Mouse (Mus musculus) heart, embryonic 14.5 days (tissue): ENCODE measurements around the gene Nt5c. TPM values are rescaled to one million over a fixed set of nuclear protein-coding genes. Genes with fewer than 3 reads are reported as not detected.

Experiments used
- ATAC-seq: fragments of 200-750 bp; cut with Nextera tagmentation; 2 replicates; pipeline ENCODE4 v1.8.0; 2017; ENCODE audit warnings: low read depth, moderate TSS enrichment; ENCODE audit not compliant: insufficient number of reproducible peaks, insufficient read depth, low FRiP score
- H3K27ac ChIP-seq, 2 experiments: fragments of 200-500 bp in 1 of 2; fragments of 300-500 bp in 1 of 2; sonication (generic) in 1 of 2; replicated peaks in 1 of 2; 2 replicates each; pipeline ENCODE4 v1.5.1; 2012 to 2014; ENCODE audit warnings: low read depth in 2 of 2, low read length in 2 of 2, control low read depth in 1 of 2, mild to moderate bottlenecking in 1 of 2, mixed read lengths in 1 of 2; ENCODE audit not compliant: control insufficient read depth in 1 of 2, insufficient read depth in 1 of 2
- H3K27me3 ChIP-seq: fragments of 300-500 bp; sonication (generic); 2 replicates; pipeline ENCODE4 v1.6.1; 2014; ENCODE audit warnings: mild to moderate bottlenecking, low read length, control low read depth; ENCODE audit not compliant: control insufficient read depth, insufficient read depth
- H3K36me3 ChIP-seq: fragments of 300-500 bp; sonication (generic); 2 replicates; pipeline ENCODE4 v1.6.1; 2014; ENCODE audit warnings: mild to moderate bottlenecking, control low read depth, low read length, mixed read lengths; ENCODE audit not compliant: control insufficient read depth, insufficient read depth
- H3K4me1 ChIP-seq, 2 experiments: fragments of 200-500 bp in 1 of 2; fragments of 300-500 bp in 1 of 2; sonication (generic) in 1 of 2; 2 replicates each; pipeline ENCODE4 v1.6.1; 2012 to 2014; ENCODE audit warnings: low read length in 2 of 2, control low read depth in 1 of 2, mixed read lengths in 1 of 2; ENCODE audit not compliant: control insufficient read depth in 2 of 2, insufficient read depth in 2 of 2
- H3K4me2 ChIP-seq: fragments of 300-500 bp; sonication (generic); 2 replicates; pipeline ENCODE4 v1.6.1; 2014; ENCODE audit warnings: mild to moderate bottlenecking, low read length
- H3K4me3 ChIP-seq, 2 experiments: fragments of 200-500 bp in 1 of 2; fragments of 300-500 bp in 1 of 2; sonication (generic) in 1 of 2; 2 replicates each; pipeline ENCODE4 v1.5.1; 2012 to 2014; ENCODE audit warnings: low read length in 2 of 2, mild to moderate bottlenecking in 2 of 2, control low read depth in 1 of 2, low read depth in 1 of 2, moderate library complexity in 1 of 2; ENCODE audit not compliant: control insufficient read depth in 1 of 2, insufficient read depth in 1 of 2
- H3K9ac ChIP-seq: fragments of 300-500 bp; sonication (generic); 2 replicates; pipeline ENCODE4 v1.6.1; 2014; ENCODE audit warnings: mild to moderate bottlenecking, low read length
- H3K9me3 ChIP-seq: fragments of 300-500 bp; sonication (generic); 2 replicates; pipeline ENCODE4 v1.6.1; 2016; ENCODE audit warnings: low read length, control low read depth; ENCODE audit not compliant: control insufficient read depth
- WGBS: fragments of 180-500 bp; shearing (Covaris S2); extraction: QIAGEN DNeasy Blood & Tissue Kit; methylation state at CpG from one replicate; pipeline ENCODE4 v1.1.7; 2014; 5-methylcytosine and 5-hydroxymethylcytosine counted together
- polyA plus RNA-seq: library from polyadenylated mRNA; unstranded; fragments of >200 nt; fragmentation: Nextera tagmentation; extraction: Ambion mirVana; gene quantifications from 2 replicates; pipeline ENCODE4 v1.2.1, GENCODE M21; 2014

The Nt5c gene
- polyA plus RNA-seq, 1 experiment from 2014 or later = 54.5 TPM

DNA sequence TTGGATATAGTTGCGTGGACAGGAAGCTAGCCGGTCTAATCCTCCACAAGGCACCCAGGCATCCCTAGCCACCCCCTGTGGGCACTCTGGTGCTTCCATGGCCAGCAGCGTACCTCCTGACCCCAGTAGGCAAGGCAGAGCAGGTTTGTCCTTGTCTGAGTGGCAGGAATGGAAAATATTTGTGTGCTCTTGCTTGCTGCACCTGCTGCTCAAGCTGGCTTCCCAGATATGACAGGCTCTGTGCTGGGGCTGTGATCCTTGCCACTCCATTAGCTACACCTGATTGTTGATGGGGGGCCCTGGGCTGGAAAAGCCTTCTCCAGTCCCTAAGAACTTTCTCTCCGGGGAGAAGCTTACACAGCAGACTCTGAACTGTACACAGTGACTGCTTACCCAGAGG, 38.4 kb downstream of the Nt5c start:
- H3K9me3 ChIP-seq = no peaks in the 10 kb centered on the region
- no peaks in the 10 kb centered on the region for H3K36me3 ChIP-seq
- WGBS = 50% methylated on average over 4 of the region's 4 CpGs
- no peak for ATAC-seq
- peaks cover 17 to 21% of the 10 kb centered on the region in 2 experiments for H3K4me1 ChIP-seq
- H3K4me3 ChIP-seq = no peak overlapping the region
- H3K27ac ChIP-seq = no peak overlapping the region
- H3K4me2 ChIP-seq = no peak overlapping the region
- H3K9ac ChIP-seq = no peak overlapping the region; the same call in 1 of the 2 replicates
- H3K27me3 ChIP-seq = no peaks in the 10 kb centered on the region

DNA sequence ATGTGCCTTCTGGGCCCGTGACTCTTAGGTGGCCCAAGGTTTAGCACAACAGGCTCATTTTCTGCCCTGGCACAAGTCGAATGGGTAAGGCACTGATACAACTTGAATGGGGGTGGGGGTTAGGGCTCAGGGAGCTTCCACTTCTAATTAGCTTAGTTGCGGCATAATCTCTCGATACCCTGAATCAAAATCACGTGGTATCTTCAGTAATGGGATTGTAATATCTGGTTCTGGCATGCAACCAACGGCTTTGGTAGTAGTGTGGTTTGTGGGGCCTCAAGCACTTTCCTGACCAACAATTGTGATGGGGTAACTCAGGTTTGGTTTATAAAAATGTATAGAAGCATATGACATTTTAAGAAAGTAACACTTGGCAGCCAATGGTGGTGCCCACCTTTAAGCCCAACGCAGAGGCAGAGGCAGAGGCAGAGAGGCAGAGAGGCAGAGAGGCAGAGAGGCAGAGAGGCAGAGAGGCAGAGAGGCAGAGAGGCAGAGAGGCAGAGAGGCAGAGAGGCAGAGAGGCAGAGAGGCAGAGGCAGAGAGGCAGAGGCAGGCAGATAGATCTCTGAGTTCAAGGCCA, 39.3 kb downstream of the Nt5c start:
- WGBS = 80% methylated on average over 7 of the region's 7 CpGs
- Histone ChIP-seq H3K9me3 (no peaks in the 10 kb centered on the region), H3K4me3 (no peak overlapping the region), H3K27me3 (no peaks in the 10 kb centered on the region), H3K27ac (no peak overlapping the region), H3K4me2 (no peak overlapping the region), H3K9ac (no peak overlapping the region), H3K36me3 (no peaks in the 10 kb centered on the region), H3K4me1 (peaks cover 18 to 23% of the 10 kb centered on the region in 2 experiments)
- no peak for ATAC-seq

DNA sequence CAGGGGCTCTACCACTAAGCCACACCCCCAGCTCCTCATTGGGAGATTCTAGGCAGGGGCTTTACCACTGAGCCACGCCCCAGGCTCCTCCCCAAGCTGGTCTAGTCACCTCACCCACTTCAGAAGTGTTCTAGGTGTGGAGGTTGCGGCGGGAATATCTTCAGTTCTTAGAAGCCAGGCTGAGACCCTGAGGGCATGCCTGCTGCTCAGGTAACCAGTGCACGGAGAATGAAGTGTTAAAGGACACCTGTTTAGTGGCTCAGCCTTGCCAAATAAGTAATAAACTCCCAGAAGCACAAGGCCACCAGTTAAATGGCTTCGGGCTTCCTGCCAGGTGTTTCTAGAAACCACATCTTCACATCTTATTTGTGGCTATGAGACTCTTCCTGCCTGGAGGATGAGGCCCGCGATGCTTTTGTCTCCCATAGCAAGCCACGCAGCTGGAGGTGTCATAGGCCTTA, 39.9 kb downstream of the Nt5c start:
- Histone ChIP-seq H3K4me2 (no peak overlapping the region), H3K36me3 (no peaks in the 10 kb centered on the region), H3K27ac (no peak overlapping the region), H3K9ac (no peak overlapping the region), H3K27me3 (no peaks in the 10 kb centered on the region), H3K4me3 (no peak overlapping the region), H3K9me3 (no peaks in the 10 kb centered on the region), H3K4me1 (peaks cover 19 to 25% of the 10 kb centered on the region in 2 experiments)
- WGBS = 86% methylated on average over 8 of the region's 8 CpGs
- ATAC-seq = no peak

GRCm38 (mm10) chr11:115450176-115450575, 41.5 kb downstream of the Nt5c start:
- H3K27ac ChIP-seq = no peak overlapping the region
- ATAC-seq = no peak
- WGBS = 89% methylated on average over 7 of the region's 7 CpGs
- H3K27me3 ChIP-seq = no peaks in the 10 kb centered on the region
- H3K9ac ChIP-seq = no peak overlapping the region
- no peak overlapping the region for H3K4me3 ChIP-seq
- no peaks in the 10 kb centered on the region for H3K36me3 ChIP-seq
- H3K9me3 ChIP-seq = no peaks in the 10 kb centered on the region
- H3K4me1 ChIP-seq = peaks cover 25 to 33% of the 10 kb centered on the region in 2 experiments
- no peak overlapping the region for H3K4me2 ChIP-seq

DNA sequence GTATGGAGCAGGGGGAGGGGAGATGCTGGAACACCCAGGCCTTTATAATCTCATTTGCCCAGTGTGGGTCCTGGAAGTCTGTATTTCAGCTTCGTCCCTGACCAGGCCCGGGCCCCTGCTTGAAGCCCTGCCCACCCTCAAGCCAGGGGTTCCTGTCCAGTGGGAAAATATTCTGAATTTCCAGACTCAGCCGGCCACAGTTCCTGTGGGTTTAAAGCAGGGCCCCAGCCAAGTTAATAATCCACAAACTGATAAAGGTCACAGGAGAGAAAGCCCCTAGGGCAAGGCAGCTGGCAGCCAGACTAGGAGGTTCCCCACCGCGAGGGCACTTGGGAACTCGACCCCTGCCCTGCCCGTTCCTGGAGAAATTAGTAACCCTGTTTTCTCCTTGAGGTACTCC, 42.7 kb downstream of the Nt5c start:
- 64% methylated on average over 7 of the region's 7 CpGs for WGBS

DNA sequence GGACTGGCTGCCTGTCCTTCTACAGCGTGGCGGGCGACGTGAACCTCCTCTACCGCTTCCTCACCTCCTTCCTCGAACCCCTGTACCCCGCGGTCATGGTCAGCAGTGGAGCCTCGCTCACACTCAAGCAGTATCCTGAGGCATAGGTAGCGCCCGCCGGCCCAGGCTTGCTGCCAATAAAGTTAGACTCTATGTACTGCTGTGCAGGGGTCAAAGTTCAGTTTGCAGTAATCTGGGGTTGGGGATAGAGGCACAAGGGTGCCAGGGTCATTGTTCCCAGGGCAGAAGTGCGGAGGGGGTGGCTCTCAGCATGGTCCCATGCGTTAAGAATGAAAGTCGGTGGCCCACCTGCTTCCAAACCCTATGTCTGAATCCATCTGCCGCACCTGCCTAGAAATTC, 43.6 kb downstream of the Nt5c start:
- H3K27ac ChIP-seq = no peak overlapping the region
- H3K4me3 ChIP-seq = no peak overlapping the region
- WGBS = 90% methylated on average over 16 of the region's 16 CpGs

More for the DNA sequence above, 42.7 kb downstream of the Nt5c start:
- no peak for ATAC-seq
- H3K4me1 ChIP-seq = peaks cover 25 to 33% of the 10 kb centered on the region in 2 experiments
- H3K27me3 ChIP-seq = no peaks in the 10 kb centered on the region
- H3K36me3 ChIP-seq = no peaks in the 10 kb centered on the region
- no peak overlapping the region for H3K4me3 ChIP-seq
- H3K27ac ChIP-seq = no peak overlapping the region
- H3K9me3 ChIP-seq = no peaks in the 10 kb centered on the region
- H3K4me2 ChIP-seq = no peak overlapping the region
- no peak overlapping the region for H3K9ac ChIP-seq

DNA sequence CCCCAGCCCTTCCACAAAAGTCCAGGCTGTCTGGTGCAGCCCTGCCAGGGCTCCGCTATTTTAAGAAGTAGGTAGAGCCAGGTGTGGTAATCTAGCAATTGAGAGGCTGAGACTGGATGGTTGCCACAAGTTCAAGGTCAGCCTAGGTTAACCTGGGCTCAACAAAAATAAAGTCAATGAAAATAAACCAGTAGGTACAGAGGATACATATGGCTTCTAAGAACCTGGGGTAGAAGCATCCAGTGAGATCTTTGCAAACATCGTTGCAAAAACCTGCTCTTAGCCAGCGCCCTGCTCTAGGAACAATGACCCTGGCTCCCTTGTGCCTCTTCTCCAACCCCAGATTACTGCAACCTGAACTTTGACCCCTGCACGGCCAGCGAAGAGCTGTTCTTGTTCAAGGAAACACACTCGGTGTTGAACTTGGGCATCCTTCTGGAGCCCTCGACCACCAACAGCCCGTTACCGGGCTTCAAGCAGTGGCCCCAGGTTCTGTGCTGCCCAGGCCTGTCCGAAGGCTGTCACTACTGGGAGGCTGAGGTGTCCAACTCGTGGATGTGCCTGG, 44.3 kb downstream of the Nt5c start:
- Histone ChIP-seq H3K9ac (no peak overlapping the region), H3K27ac (peak overlapping the region; percentile 42 to 81; a peak in 3 of 4 replicates), H3K27me3 (no peaks in the 10 kb centered on the region), H3K4me2 (peak overlapping the region; percentile 41; the same call in 1 of the 2 replicates), H3K9me3 (no peaks in the 10 kb centered on the region), H3K4me1 (peaks cover 19 to 28% of the 10 kb centered on the region in 2 experiments), H3K36me3 (no peaks in the 10 kb centered on the region), H3K4me3 (no peak overlapping the region)
- 83% methylated on average over 11 of the region's 11 CpGs for WGBS
- no peak for ATAC-seq

More for the DNA sequence above, 43.6 kb downstream of the Nt5c start:
- ATAC-seq = no peak
- Histone ChIP-seq H3K27me3 (no peaks in the 10 kb centered on the region), H3K9me3 (no peaks in the 10 kb centered on the region), H3K9ac (no peak overlapping the region), H3K4me2 (no peak overlapping the region), H3K4me1 (peaks cover 19 to 28% of the 10 kb centered on the region in 2 experiments), H3K36me3 (no peaks in the 10 kb centered on the region)
